Mouse (Mus musculus) testis, postnatal 14 days (tissue): ENCODE results near the gene BC048671.

Experiments
- DNase-seq: peaks from one replicate; pipeline ENCODE4 v3.0.0; 2021; ENCODE audit warnings: low spot score

BC048671 gene

DNA sequence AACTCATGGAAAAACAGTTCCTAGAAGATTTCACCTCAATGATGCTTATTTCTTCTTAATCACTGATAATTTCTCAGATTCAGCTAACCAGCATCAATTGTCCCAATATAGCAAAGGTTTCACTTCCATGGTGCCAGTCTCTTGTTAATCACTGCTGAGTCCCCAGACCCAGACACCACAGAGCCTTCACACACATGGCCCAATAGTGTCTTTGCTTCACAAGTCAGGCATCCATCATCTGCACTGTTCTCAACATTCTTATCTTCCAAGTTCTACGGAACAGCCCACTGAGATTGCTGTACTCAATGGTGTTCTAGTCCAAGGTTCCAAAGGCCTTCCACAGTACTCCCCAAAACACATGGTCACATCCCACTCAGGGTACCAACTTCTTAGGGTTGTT is at the start of gene BC048671:
Gene BC048671 (plus strand): TSS at position 301 of the 400 bp plus-strand sequence.
- DNase-seq, result no peak

DNA sequence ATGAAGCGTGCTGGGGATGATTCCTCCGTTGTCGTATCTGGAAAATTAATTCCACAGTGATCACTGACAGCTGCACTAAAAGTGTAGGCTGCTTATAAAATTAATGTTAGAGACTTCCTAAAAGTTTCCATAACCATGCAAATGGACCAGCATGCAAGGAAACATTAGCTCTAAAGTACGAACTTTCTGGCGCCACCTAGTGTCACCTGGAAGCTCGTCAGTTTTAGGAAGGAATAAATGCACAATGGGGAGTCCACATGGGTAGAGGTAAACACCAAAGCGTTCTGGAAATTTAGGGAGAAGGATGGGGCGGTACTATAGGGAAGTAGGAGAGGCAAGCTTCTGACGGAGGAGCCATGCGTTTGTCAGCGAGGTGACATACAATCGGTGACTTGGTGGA is 12.8 kb upstream of the BC048671 start:
- DNase-seq, result no peak

DNA sequence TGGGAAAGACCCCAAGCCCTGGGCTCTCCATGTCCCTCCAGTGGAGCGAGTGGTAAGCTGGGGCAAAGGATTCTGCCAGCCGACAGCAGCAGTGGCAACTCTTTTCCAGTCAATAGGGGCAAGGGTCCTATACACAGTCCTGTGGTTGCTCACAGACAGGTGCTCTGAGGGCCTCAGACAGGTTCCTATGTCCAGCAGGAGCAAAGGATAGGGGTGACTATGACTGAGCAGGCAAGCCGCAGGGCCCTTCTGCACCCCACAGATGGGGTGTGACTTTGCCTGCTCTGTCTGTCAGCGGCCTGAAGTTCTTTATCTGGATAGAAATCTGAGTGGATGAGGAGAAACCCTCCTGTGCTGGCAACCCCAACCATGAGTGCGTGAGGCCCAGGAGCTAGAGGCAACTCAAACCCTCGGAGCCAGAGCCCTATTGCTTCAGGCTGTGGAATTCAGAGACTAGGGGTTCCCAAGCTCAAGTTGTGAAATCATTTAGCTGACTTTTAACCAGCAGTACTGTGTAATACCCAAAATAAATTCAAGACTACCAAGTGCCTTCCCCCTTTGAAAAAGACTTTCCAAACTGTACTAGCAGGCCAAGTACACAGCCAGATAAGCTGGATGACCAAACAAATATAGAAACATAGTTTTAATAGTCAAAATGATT is 5.4 kb downstream of the BC048671 start:
- no peak for DNase-seq

DNA sequence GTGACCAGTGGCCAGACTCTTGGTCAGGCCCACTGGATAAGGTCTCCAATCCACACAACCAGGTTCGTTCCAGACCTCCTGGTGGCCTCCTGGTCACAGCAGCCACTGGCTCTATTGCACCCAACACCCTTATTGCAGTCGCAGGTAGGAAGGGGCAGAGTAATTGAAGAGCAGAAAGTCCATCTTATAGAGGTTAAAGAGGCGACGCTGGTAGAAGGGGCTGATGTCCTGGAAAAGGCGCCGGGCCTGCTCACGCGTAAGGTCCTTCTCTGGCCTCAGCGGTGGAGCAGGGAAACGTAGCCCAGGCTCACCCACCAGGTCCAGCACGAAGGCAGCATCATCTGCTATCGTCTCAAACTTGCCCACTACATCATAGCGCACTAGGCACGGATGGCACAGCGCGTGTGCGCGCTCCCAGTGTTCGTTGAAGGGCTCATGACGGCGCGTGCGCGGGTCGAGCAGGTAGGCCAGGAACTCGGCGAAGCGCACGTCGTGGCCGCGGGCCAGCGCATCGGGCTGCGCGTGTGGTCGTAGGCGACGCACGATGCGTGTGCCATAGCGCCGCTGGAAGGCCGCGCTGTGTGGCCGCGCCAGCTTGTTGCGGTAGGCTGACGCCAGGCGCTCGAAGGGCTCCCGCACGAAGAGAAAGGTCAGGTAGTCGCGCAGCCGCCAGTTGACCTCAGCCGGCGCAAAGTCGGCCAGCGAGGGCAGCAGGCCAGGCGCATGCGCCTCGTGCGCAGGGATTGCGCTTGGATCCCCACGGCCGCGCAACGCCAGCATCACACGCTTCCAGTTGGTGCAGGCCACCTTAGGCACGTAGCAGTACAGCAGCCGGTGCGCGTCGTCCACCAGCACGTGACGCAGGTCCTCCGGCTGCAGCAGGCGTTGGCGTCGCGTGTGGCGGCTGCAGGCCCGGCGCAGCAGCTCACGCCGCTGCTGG is 8.1 kb downstream of the BC048671 start:
- DNase-seq, result peak; percentile 31

DNA sequence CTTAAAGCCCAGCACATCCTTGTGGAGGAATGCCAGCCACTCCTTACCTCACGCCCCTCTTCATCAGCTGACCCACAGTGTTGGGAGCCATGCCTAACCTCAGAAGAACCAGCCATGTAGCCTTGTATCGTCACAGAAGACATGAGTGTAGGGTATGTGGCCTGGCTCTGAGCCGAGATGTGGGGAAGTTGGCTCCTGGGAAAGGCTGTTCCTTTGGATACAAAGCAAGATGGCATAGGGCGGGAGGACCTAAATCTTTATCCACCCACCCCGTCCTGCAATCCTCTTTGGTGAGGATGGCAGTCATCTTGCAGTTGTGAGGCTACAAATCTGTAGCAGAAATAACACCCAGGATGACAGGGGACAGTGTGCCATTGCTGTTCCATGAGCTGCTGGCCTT is 14.9 kb downstream of the BC048671 start:
- DNase-seq, result no peak

DNA sequence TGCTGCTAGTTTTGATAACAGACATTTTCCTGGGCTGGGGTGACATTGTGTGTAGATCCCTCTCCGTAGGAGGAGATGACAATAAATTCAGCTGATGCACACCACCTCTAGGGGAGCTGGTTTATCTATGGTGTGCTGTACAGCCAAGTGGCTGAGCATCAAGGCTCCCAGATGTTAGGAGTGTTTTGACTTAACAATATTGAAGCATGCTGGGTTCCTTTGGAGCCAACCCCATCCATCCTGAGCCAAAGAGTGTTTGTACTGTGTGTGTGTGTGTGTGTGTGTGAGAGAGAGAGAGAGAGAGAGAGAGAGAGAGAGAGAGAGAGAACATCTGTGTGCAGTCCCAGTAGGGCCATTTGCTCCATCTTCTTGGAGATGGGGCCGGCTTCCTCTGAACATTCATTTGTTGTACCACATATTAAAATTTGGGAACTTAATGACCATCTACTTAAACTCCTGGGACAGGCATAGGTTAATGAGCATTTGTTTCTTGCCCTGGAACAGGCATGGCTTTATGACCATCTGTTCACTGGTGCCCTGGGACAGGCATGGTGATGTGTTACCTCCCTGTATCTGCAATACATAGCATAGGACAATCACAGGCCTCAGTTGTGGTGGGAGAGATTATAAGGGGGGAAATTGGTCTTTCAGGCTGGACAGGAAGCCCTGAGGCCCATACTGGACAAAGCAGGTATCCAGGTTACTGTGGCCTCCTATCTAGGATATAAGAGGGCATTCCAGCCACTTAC is 16.7 kb downstream of the BC048671 start:
- no peak for DNase-seq

DNA sequence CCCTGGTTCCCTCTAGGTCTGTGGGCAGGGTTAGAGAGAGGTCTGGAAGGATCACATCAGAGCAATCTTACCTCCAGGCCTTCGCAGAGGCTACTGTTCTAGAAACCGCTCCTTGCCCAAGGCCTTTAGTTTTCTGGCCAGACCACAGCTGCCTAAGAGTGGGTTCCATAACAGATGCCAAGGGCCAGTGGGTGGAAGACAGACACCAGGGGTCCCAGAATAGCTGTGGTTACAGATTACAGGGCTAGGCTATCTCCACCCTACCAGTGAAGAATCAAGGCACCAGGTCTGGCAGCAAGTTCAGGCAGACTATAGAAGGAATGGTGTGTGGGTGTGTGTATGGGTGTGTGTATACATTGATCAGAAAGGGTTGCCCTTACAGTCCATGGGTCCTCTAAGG is 18.0 kb downstream of the BC048671 start:
- no peak for DNase-seq

DNA sequence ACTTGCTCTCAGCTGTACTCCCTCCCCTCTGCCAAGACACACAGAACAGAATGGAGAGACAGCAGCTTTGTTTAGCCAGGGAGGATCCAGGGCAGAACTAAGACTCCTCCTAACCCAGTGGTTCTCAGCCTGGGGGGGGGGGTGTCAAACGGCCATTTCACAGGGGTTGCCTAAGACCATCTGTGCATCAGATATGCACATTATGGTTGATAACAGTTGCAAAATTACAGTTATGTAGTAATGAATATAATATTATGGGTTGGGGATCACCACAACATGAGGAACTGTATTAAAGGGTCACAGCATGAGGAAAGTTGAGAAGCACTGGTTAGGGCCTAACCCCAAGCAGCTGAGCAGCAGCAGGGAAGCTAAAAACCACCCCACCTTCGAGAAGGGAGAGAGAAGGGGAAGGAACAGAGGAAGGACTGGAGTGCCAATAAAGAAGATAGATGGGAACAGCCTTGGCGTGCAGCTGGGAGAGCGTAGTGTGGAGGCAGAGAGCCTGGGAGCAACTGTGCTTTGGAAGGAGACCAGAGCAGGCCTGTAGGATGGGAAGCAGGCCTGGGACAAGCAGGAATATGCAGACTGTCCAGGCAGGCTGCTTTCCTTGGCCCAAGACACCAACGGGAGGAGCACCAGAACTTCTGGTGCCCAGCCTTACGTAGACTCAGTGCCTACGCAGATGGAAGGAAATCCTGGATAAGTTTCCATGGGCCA is 18.6 kb downstream of the BC048671 start:
- DNase-seq, result peak; percentile 54

DNA sequence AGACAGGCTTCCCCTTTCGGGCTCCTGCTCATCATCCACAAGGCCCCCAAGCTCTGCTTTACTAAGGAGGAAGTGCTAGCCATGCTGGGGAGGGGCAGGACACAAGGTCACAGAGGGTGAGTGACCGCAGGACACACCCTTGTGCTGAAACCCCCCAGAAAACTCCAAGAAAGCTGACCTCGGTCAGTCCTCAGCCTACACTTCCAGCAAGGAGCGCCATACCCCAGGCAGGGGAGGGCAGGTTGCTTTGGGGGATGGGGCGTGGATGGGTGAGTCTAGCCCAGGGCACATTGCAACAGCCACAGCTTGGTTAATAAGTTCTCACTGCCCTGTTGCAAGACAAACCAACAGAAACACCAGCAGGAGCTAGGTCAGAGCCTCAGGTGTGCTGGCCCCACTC is 19.4 kb downstream of the BC048671 start:
- DNase-seq, result no peak

DNA sequence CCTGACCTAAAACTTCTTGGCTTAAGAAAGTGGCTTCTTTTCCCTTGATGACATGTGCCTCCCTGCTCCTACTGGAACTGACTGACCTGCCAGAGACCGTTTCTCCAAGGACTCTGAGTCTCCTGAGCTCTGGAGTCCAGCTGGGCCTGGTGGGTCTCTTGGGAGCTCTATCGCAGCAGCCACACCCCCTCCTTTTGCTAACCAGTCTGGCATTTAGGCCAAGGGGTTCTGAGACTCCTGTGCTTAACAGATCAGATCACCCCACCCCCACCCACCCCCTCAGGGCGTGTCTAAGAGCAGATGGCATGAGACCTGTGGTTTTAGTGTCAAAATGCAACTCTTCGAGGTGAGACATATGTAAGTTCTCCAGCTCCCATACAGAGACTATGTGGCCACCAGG is 20.8 kb downstream of the BC048671 start:
- no peak for DNase-seq

DNA sequence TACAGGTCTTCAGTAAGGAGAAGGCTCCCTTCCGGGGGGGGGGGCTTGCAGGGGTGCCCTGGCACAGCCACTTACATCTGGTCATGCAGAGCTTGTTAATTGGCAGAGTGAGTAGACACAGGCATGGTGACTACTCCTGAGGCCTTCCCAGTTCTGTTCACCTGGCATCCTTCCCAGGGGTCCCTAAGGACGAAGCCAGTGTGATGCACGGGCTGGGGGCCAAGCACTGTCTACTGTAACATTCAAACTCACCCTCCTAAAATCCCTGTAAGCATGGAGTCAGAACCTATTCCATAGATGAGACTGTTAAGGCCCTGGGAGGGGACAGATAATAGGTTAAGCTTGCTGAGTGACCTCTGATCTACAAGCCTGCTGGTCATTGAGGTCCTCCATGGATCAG is 23.0 kb downstream of the BC048671 start:
- no peak for DNase-seq

DNA sequence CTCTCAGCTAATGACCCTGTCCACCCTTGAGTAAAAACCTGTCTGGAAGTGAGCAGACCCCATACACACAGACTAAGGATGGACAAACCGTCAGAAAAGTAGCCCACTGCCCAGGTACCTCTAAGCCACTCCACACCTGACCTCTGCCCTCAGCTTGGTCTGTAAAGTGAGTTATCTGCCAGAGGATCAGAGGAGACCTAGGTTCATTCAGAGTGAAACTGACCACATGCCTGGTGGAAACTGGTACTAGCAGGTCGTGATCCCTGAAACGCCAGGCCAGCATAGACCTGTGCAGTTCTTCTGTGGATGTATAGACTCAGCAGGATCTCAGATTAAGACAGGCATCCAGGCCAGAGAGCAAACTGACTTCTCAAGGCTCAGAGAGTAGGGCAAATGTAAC is 23.4 kb downstream of the BC048671 start:
- no peak for DNase-seq

DNA sequence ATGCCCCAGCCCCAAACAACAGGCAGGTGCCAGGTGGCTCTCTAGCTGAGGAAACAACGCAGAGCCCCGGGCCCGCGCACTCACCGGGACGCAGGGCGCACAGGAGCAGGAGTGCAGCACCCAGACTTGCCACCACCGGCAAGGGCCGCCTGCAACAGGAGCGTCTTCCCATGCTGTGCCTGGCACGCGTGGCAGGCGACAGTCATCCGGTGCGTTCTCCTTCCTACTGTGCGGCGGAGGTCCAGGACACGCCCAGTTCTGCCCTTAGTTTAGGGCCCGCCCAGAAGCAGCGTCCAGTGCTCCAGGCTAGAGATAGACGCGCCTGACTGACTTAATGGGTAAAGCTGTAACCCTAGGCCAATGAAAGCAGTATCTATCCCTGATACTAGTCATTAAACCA is 24.0 kb downstream of the BC048671 start, which contains the start of gene Chst13:
Gene Chst13 (minus strand): TSS at position 195 of the 400 bp plus-strand sequence.
- DNase-seq, result no peak

DNA sequence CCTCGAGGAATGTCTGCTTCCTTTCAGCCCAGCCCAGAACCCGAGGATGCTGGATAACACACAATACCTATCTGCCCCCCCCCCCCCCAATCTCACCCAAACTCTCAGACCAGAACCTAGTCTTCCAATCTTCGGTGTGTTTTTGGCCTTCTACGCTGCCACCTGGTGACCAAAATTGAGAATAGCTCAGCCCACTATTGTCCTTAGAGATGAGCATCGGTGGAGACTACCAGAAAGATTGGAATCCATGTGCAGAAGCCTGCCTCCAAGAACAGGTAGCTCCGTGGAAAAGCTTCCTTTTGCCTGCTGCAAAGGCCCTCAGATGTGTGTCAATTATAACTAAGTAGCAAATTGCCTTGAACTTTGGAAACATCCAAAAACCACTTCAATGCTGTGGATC is 26.7 kb downstream of the BC048671 start:
- peak; percentile 11 for DNase-seq

DNA sequence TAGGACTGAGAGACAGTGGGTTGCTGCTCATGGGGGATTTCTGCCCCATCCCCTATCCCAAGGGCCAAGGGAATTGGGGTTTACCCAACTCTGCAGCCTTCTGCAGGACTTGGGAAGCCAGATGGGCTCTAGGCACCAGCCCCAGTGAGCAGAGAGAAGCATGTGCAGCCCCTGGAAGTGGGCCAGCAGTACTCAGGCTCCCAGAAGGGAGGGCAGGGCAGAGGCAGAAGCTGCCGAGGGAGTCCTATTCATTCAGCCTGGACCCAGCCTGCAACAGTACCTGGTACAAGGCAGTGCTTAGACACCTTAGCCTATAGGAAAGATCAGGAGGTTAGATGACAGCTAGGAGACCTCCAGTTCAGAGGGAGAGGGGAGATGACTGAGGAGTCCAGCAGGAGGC is 28.9 kb downstream of the BC048671 start:
- no peak for DNase-seq

DNA sequence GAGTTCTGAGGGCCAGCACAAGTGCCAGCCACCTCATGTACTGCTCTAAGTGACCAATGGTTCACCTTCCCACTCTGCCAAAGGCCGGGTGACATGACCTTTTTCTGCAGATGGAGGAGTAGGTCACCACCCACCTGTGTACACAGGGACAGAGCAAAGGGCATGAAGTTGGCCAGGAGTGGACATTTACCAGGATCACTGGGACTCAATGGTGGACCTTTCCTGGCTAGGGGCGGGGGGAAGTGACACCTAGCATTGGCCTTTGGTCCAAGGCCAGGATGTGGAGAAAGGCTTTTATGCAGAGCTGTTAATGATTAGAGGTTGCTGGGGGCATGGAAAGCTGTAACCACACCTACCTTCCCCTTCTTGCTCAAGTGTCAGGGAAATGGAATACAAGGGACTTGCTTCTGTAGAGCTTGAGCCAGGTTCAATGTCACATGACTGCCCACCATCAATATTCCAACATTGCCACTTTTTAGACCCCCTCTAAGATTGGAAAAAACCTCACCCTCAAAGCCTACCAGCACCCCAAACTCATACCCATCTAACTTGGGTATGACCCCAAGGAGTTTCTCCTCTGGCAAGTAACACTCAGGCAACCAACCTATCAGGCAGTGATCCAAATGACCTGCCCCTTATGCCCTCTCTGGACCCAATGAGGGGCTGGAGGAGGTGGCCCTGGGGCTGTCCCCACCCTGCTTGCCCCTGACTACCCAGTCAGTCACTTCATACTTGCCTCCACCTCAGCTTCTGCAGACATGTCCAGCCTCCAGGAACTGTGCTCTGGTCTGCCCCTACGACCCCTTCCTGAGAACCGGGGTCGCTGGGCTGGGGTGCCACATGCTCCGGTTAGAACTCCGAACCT is 31.8 kb downstream of the BC048671 start, which contains the start of gene Uroc1:
Gene Uroc1 (plus strand): TSS at position 724 of the 865 bp plus-strand sequence.
- DNase-seq, result no peak

DNA sequence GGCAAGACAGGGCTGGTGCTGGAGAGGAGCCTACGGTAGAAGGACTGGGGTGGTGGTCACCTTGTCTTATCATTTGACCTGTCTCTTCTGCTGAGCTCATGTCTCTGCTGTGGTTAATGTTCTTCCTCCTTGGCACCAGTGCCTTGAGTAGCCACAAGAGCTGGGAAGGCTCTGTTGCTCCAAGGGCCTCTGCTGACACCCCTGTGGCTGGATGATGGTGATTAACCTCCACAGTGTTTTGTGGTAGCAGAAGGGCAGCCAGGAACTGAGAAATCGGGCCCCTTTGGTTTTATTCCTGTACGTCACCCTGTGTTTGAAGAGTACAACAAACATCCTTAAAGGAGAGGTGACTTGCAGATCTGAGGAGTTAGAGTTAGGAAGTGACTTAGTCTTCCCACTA is 33.2 kb downstream of the BC048671 start:
- no peak for DNase-seq

DNA sequence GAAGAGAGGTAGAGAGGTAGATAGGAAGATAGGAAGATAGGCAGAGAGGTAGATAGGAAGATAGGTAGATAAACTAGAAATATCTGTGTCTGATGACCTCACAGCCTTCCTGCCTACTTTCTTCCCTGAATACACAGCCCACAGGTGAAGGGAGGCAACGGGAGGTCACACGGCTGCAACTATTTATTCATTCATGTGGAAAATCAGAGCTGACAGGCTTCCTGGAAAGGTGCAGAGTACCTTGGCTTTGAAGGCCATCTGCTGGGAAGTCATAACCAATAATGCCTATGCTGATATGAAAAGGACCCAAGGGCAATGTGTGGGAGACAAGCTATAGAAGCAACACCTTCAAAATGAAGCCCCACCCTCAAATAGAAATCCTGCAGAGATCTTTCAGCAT is 41.3 kb downstream of the BC048671 start:
- no peak for DNase-seq

DNA sequence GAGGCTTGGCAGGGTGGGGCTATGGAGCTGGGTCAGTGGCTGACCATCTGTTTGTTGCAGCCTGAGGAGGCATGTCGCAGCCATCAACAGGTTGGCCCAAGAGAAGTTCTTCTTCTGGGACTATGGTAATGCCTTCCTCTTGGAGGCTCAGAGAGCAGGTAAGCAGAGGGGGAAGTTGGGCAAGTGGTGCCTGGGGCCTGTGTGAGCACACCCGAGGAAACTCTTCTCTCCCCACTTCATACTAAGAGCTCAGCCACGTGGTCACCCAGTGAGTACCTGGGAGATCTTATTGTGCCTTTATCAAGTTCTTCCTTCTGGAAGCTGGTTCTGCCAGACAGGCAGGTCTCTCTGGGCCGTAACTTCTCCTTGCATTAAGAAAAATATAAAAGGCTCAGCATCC is 46.2 kb downstream of the BC048671 start:
- no peak for DNase-seq

DNA sequence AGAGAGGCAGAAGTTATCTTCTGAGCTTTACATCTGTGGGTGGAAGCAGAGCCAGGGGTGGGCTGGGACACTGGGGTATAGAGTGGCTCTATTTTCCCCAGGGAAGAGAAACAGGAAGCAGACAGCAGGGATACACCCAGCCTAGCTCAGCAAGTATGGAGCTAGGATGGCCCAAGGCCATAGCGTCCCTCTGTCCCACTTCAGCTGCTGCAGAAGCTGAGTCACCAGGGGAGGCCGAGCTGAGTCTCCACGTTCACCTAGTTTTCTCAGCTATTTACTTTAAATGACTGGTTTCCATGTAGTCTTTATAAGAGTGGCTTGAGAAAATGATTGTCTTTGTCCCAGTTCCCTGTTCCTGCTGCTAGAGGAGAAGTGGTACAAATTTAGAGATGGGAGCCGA is 47.5 kb downstream of the BC048671 start:
- DNase-seq, result no peak

DNA sequence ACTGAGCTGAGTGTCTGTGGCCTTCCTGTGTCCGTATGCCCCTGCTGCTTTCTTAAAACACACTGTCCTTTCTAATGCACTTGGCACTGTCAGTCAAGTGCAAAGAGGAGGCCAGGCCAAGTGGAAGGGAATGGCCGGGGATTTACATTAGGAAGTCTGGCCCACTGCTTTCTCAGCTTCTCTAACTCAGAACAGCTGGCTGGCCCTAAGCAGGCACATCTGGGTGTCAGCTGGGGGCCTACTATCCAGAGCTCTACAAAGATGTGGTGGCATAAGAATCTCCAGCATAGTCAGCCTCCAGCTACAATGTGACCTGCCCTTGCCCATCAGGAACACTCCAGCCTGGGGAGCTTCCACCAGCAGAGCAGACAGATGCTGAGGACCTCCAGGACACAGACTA is 49.0 kb downstream of the BC048671 start:
- no peak for DNase-seq
